Mouse (Mus musculus) monocyte, adult 5-6 weeks (primary cell): ENCODE data around the gene Rps25. TPM values are rescaled to one million over a fixed set of nuclear protein-coding genes. Genes with fewer than 3 reads are reported as not detected.
"Not testable (repeated sequence)": the region's sequence is repeated elsewhere in the genome, so short reads cannot be mapped to it uniquely, and the experiment has no call there.

Source experiments
- ATAC-seq: fragments of 153-309, 156-312 bp; replicated peaks from 2 replicates; pipeline ENCODE4 v1.8.0; 2017; ENCODE audit warnings: mild to moderate bottlenecking; ENCODE audit not compliant: low TSS enrichment, insufficient number of reproducible peaks, severe bottlenecking, poor library complexity, low FRiP score
- total RNA-seq: library from RNA; stranded (forward); fragments of 200-1000, 200-491, 200-594 nt; gene quantifications from 3 replicates; pipeline ENCODE4 v1.2.3, GENCODE M21; 2017

The Rps25 gene
- total RNA-seq, 1 experiment from 2014 or later: 1,501 TPM

- no peak for ATAC-seq
Measured at GRCm38 (mm10) chr9:44440961-44441360, 34.0 kb downstream of the Rps25 start, which contains the start of gene Foxr1. Gene Foxr1 (minus strand): TSS chr9:44441136.

GRCm38 (mm10) chr9:44444402-44445025, 37.6 kb downstream of the Rps25 start:
- not testable (repeated sequence) for ATAC-seq

GRCm38 (mm10) chr9:44450387-44450786, 43.4 kb downstream of the Rps25 start:
- no peak for ATAC-seq

- ATAC-seq: peak; percentile 89
Measured at GRCm38 (mm10) chr9:44454132-44454890, 47.4 kb downstream of the Rps25 start.

GRCm38 (mm10) chr9:44454891-44455220, 47.9 kb downstream of the Rps25 start, which contains the start of gene Upk2:
Gene Upk2 (minus strand): TSS chr9:44454976.
- ATAC-seq: no peak

GRCm38 (mm10) chr9:44457035-44457742, 50.2 kb downstream of the Rps25 start:
- ATAC-seq: no peak

Other genes with a start within 250 kb of the Rps25 start
- 47.1 to 115 TPM (median 63.1 TPM) in 3 replicates for gene Cbl, start 173.1 kb upstream of the Rps25 start, total RNA-seq
- not detected in 3 replicates for gene Ccdc153, start 166.5 kb upstream of the Rps25 start, total RNA-seq
- 1.7 TPM in 1 of 3 replicates, not detected in the others for gene Pdzd3, start 155.7 kb upstream of the Rps25 start, total RNA-seq
- 14.8 to 15.8 TPM (median 15.3 TPM) in 3 replicates for gene Nlrx1, start 138.5 kb upstream of the Rps25 start, total RNA-seq
- not detected in 3 replicates for gene Abcg4, start 118.5 kb upstream of the Rps25 start, total RNA-seq
- gene Hinfp, start 101.5 kb upstream of the Rps25 start, total RNA-seq: 22.9 to 34.0 TPM (median 23.0 TPM) in 3 replicates
- gene C2cd2l, start 86.9 kb upstream of the Rps25 start, total RNA-seq: 6.0 to 18.9 TPM (median 12.2 TPM) in 3 replicates
- gene Dpagt1, start 81.1 kb upstream of the Rps25 start, total RNA-seq: 1.8 to 5.6 TPM (median 2.3 TPM) in 3 replicates
- 8.1 to 12.3 TPM (median 8.6 TPM) in 3 replicates for gene H2afx, start 72.4 kb upstream of the Rps25 start, total RNA-seq
- 8.2 to 19.1 TPM (median 15.1 TPM) in 3 replicates for gene Hmbs, start 62.9 kb upstream of the Rps25 start, total RNA-seq
- gene Vps11, start 45.5 kb upstream of the Rps25 start, total RNA-seq: 27.4 to 38.1 TPM (median 32.2 TPM) in 3 replicates
- 47.1 to 80.0 TPM (median 54.2 TPM) in 3 replicates for gene Hyou1, start 27.6 kb upstream of the Rps25 start, total RNA-seq
- gene Slc37a4, start 10.3 kb upstream of the Rps25 start, total RNA-seq: 15.9 to 33.9 TPM (median 22.1 TPM) in 3 replicates
- gene Trappc4, start 461 bp downstream of the Rps25 start, total RNA-seq: 25.9 to 40.8 TPM (median 32.3 TPM) in 3 replicates
- gene Ccdc84, start 11.4 kb downstream of the Rps25 start, total RNA-seq: 25.5 to 38.4 TPM (median 28.7 TPM) in 3 replicates
- gene Foxr1, start 34.0 kb downstream of the Rps25 start, total RNA-seq: not detected in 3 replicates
- not detected in 3 replicates for gene Upk2, start 47.8 kb downstream of the Rps25 start, total RNA-seq
- 2.8 to 14.1 TPM (median 2.8 TPM) in 3 replicates for gene Bcl9l, start 75.7 kb downstream of the Rps25 start, total RNA-seq
- gene Cxcr5, start 154.7 kb downstream of the Rps25 start, total RNA-seq: 13.4 to 23.0 TPM (median 17.5 TPM) in 3 replicates
- gene Ddx6, start 197.8 kb downstream of the Rps25 start, total RNA-seq: 131 to 157 TPM (median 139 TPM) in 3 replicates